Mouse (Mus musculus) embryo, embryonic 11 days (tissue): ENCODE measurements at regions not wholly inside any gene's neighbourhood (a gene's known extent, or its start where the extent isn't known, plus 50 kb on each side); places are given as distances from the start of the nearest gene placed in this dataset.
"Not testable (repeated sequence)": the region's sequence is repeated elsewhere in the genome, so short reads cannot be mapped to it uniquely, and the experiment has no call there.

Experiments
- DNase-seq: peaks from one replicate; pipeline ENCODE4 v3.0.0-alpha.2; 2015

DNA sequence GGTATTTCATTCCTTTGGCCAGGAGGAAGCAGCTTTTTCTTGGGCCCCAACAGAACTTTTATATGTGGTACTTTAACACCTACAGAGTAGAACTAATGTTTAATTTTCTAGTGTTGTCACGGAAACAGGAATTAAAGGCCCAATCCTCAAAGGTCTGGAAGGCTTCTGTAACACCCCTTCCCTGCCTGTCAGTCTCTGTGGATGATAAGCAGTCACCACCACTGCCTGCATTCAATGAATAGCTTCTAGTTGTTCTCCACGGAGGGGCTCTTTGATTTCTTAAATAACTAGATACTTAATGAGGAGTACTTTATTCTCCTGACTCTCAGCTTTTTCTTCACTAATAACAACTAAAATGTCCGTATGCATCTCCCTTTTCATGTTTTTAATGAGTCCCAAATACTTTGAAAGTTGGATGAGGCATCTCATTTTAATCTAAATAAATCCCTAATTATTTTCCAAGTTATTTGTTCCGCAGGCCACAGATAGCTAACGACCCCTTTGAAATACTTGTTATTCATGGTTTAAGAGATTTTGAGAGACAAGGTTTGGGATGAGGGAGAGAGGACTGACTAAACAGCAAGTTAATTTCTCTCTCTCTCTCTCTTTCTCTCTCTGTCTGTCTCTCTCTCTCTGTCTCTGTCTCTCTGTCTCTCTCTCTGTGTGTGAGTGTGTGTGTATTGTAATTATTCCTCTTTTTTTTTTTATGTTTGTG, 686.0 kb upstream of the Ghitm start:
- DNase-seq = no peak

- peak; percentile 71 for DNase-seq
Measured at GRCm38 (mm10) chr14:37819959-37820358, 684.9 kb upstream of the Ghitm start.

DNA sequence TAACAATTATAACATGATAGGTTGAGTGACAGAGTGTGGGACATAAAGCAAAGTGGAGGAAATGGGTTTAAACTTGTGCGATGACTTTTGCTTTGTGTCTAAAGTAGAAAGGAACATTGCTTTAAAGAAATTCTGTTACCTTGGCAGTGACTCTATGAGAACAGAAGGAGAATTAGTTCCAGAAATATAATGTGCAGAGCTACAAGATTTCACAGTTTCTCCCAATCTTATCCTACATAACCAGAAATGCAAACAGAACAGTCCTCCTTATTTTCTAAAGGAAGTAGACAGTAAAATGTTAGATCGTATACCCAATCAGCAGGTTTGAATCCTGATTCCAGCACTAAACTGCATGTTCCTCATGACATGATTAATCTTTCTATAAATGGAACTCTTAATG, 660.6 kb upstream of the Ghitm start:
- no peak for DNase-seq

DNA sequence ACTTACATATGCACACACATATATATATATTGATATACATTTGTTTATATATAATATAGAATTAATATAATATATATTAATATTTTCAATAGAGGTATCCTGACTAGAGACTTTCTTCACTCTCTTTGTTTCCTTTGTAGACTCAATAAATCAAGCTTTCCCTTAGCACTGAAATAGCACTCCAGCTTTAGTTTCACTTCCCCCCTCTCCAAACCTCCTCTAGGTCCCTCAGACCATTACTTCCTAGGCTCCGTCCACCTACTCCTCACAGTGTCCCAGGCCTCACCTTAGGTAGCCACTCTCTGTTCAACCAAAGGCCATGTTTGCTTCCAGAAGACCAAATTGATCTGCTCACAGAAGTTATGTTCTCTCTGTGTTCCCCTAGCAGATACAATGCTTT, 630.7 kb upstream of the Ghitm start:
- DNase-seq = no peak

GRCm38 (mm10) chr14:37749661-37750060, 614.6 kb upstream of the Ghitm start:
- DNase-seq = not testable (repeated sequence)

DNA sequence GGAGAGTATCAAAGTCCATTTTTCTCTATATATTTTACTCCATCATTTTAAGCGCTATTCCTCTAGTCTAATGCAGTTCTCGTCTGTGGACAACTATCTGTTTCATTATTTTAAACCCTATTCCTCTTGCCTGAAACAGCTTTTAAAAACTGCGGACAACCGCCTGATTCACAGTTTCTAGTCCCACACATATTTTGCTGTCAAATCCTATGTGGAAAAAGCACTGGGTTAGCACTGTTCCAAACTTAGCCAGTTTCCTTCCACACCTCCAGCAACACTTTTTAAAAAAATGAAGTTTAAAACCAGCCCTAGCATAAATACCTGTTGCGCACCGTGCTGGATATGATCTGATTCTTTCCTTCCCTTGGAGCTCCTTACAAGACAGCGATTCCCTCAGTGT, 614.1 kb upstream of the Ghitm start:
- no peak for DNase-seq

- no peak for DNase-seq
Measured at GRCm38 (mm10) chr14:37743048-37743447, 608.0 kb upstream of the Ghitm start.

- not testable (repeated sequence) for DNase-seq
Measured at GRCm38 (mm10) chr14:37742426-37742825, 607.4 kb upstream of the Ghitm start.
